Mouse (Mus musculus): ENCODE results near the gene Gstm5.

DNA sequence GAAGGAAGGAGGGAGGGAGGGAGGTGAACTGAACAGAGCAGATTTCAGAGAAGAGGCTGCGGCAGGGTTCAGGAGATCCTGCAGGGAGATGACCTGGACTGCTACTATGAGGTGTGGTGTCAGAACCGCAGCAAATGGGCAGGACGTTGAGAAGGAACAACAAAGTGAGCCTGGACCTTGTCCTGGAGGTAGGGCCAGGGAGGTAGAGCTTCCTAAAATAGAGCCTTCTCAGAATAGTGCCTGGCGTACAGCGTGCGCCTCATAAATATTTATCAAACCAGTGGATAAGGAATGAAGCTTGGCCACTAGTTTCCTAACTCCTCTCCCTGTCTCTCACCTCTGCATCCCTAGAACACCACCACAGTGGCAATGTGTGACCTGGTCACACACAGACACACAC lies 38.0 kb upstream of the Gstm5 start:
- TF ChIP-seq CTCF (IDR thresholded peaks at IDR 0.05; ENCODE audit: low read depth) (no peak), EP300 (IDR thresholded peaks at IDR 0.05; ENCODE audit: low read depth) (no peak)

Data from liver, embryonic 14.5 days (tissue).